Mouse (Mus musculus): ENCODE data around the gene Gpd2. TPM values are rescaled to one million over a fixed set of nuclear protein-coding genes. Genes with fewer than 3 reads are reported as not detected.

Gene Gpd2
- polyA plus RNA-seq (2015; fragmentation: Nextera tagmentation; extraction: Ambion mirVana) = 20.3 and 22.1 TPM in 2 replicates

DNA sequence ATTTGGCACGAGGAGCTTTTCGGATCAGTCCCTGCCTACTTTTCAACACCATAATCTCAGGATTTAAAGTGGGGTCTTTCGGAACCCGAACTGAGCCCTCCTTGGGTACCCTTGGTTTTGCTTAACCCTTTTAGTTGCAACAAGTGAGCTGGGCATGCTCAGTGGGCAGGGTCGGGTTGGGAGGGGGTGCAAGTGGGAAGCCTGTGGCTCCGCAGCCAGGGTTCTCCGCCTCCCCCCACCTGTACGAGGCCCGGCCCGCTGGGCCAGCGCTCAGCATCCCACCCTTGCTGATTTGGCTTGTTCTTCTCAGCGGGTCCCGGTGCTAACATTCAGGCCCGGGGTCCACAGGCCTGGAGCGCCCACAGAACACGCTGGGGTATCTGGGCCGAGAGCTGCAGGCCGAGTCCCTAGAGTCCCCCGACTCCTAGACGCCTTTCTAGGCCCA lies at the start of gene Gpd2:
TSS of gene Gpd2 (plus strand) at position 161 of the 445 bp plus-strand sequence.
- H3K4me3 ChIP-seq = peak within 1 kb of the TSS; percentile 79
- no peaks in the 10 kb centered on the region for H3K9me3 ChIP-seq (replicated peaks)
- peak within 1 kb of the TSS; percentile 21; the same call in 1 of the 2 replicates for H3K27ac ChIP-seq
- no peaks in the 10 kb centered on the region for H3K27me3 ChIP-seq
- H3K4me1 ChIP-seq = peaks cover 17% of the 10 kb centered on the region
- H3K9ac ChIP-seq = peak within 1 kb of the TSS; percentile 81
- ATAC-seq = peak; percentile 80
- H3K36me3 ChIP-seq (ENCODE audit: poor library complexity, severe bottlenecking) = no peaks in the 10 kb centered on the region
- 6% methylated on average over 19 of the region's 20 CpGs for WGBS
- H3K4me2 ChIP-seq = peak within 1 kb of the TSS; percentile 92

DNA sequence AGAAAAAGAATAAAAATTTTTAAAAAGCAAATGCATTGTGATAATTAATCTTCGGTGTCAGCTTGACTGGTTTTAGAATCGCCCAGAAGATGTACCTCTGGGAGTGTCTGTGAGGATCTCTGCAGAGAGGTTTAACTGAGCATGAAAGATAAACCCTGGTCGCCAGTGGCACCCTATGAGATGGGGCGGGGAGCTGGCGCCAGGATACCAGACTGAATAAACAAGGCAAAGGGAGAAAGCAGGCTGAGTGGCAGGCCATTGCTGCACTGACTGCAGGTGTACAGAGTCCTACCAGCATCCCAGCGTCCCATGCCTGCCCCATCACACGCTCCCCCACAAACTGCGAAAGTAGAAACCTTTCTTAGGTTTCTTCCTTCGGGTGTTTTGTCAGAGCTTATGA lies 49.2 kb upstream of the Gpd2 start:
- H3K9me3 ChIP-seq (replicated peaks) = 0 out of 2 replicates have a peak, but pooled peaks cover 10% of the 10 kb centered on the region
- no peaks in the 10 kb centered on the region for H3K4me1 ChIP-seq
- H3K27me3 ChIP-seq = no peaks in the 10 kb centered on the region
- WGBS = 56% methylated on average over 9 of the region's 9 CpGs
- H3K36me3 ChIP-seq (ENCODE audit: poor library complexity, severe bottlenecking) = no peaks in the 10 kb centered on the region
- H3K4me3 ChIP-seq = no peak overlapping the region
- no peak overlapping the region for H3K27ac ChIP-seq
- no peak overlapping the region for H3K9ac ChIP-seq
- H3K4me2 ChIP-seq = no peak overlapping the region
- ATAC-seq = no peak

DNA sequence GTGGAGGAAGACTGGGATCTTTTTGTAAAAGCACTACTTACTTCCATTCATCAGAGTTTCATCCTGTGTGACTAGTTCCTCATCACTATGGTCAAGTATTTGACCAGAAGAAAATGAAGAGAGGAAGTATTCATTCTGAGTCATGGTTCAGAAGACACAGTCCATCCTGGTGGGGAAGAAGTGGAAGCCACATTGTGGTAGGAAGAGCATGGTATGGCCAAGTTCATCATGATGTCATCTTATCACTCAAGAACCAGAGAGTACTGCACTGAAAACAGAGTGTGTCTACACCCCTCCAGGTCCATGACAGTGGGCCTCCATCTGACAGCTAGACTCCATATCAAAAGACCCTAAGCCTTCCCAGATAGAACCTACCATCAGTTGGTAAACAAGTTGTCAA lies 46.6 kb upstream of the Gpd2 start:
- Histone ChIP-seq H3K4me1 (no peaks in the 10 kb centered on the region), H3K4me2 (no peak overlapping the region), H3K9me3 (replicated peaks) (0 out of 2 replicates have a peak, but pooled peaks cover 10% of the 10 kb centered on the region), H3K4me3 (no peak overlapping the region), H3K36me3 (ENCODE audit: poor library complexity, severe bottlenecking) (no peaks in the 10 kb centered on the region), H3K27ac (no peak overlapping the region), H3K27me3 (no peaks in the 10 kb centered on the region), H3K9ac (no peak overlapping the region)
- no peak for ATAC-seq

DNA sequence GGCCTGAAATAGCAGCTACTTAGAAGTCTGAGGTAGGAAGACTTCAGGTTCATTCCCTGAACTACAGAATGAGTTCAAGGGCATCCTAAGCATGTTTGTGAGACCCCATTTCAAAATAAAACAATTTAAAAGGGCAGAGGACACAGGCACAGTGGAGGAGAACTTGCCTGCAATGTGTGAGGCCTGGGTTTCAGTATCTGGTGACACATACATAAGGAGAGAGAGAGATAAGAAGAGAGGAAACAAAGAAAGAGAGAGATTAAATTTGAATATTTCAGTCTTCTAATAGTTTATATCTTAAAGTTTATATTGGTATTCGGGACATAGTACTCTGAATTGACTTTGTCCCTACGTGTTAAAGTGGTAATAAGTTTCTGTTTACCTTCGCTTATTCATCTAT lies 38.4 kb upstream of the Gpd2 start:
- H3K4me1 ChIP-seq = no peaks in the 10 kb centered on the region
- no peaks in the 10 kb centered on the region for H3K36me3 ChIP-seq (ENCODE audit: poor library complexity, severe bottlenecking)
- H3K27ac ChIP-seq = no peak overlapping the region
- no peak overlapping the region for H3K4me3 ChIP-seq
- H3K9me3 ChIP-seq (replicated peaks) = no peaks in the 10 kb centered on the region
- no peak for ATAC-seq
- WGBS = 91% methylated on average over 3 of the region's 3 CpGs
- H3K27me3 ChIP-seq = no peaks in the 10 kb centered on the region
- no peak overlapping the region for H3K9ac ChIP-seq
- no peak overlapping the region for H3K4me2 ChIP-seq

DNA sequence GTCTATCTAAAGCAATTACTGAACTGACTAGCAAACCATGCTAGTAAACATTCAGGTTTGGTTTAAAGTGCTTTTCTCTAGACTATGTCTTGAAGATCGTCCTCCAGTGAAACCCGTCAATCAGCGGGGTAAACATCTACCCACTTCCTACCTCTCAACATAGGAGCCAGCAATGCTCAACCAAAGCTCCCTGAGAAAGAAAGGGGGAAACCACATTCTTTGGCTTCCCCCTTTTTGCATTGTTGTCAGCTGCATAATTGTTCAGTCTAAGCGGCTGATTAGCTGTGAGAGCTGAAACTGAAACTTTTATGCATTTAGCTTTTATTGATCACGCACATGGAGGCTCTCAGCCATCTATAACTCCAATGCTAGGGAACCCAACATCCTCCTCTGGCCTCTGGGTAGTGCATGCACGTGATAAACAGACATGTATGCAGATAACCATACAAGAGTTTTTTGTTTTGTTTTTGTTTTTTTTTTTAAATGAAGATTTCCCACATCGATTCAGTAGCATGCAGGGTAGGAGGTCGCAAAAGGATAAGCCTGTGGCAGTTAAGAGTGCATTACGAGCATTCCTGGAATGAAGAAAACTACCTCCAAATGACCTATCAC lies 28.9 kb upstream of the Gpd2 start:
- no peak overlapping the region for H3K9ac ChIP-seq
- no peak overlapping the region for H3K27ac ChIP-seq
- 0 out of 2 replicates have a peak, but pooled peaks cover 4% of the 10 kb centered on the region for H3K4me1 ChIP-seq
- no peak overlapping the region for H3K4me3 ChIP-seq
- WGBS = 84% methylated on average over 9 of the region's 9 CpGs
- H3K36me3 ChIP-seq (ENCODE audit: poor library complexity, severe bottlenecking) = no peaks in the 10 kb centered on the region
- H3K27me3 ChIP-seq = no peaks in the 10 kb centered on the region
- no peak for ATAC-seq
- no peaks in the 10 kb centered on the region; the same call in 1 of the 2 replicates for H3K9me3 ChIP-seq (replicated peaks)
- H3K4me2 ChIP-seq = no peak overlapping the region

DNA sequence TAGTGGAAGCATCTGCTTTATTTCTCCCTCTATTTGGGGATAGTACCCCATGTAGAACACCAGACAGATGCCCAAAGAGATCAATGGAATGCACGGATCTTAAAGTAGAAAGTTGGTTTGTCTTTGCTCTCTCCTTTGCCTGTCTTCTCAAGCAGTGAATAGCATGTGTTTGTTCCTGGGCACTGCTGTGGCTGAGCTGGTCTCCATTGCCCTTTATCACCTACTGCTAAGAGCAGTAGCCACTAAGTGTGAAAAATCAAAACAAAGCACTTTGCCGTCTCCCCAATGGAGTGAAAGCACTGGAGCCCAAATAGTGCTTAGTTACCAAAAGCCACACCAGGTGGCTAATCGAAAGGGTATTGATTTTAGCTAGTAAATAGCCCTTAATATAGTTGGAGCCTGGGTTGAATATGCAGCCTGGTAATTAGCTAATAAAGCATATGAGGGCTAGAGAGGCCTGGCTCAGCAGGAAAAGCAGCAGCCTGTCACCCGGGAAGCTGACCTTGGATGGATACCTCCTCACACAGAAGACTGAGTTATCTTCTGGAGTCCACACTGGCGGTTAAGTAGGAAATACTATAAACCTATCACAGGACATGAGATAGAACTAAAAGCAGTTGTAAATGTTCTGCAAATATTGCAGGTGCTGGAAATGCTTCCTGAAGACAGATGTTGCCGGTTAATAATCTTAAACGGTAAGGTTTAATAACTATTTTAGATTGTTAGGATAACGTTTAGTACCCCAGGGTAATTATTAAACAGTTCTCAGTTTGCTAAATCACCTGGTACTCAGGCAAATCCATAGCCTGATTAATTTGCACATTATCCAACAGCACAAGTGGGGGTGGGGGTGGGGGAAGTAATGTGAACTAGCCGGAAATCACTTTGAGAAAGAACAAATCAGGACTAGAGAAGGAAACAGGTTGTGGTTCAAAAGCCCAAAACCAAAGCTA lies 26.1 kb upstream of the Gpd2 start:
- Histone ChIP-seq H3K9me3 (replicated peaks) (peaks cover 5% of the 10 kb centered on the region; the same call in 1 of the 2 replicates), H3K4me1 (0 out of 2 replicates have a peak, but pooled peaks cover 4% of the 10 kb centered on the region), H3K4me3 (no peak overlapping the region), H3K27me3 (no peaks in the 10 kb centered on the region), H3K36me3 (ENCODE audit: poor library complexity, severe bottlenecking) (no peaks in the 10 kb centered on the region), H3K9ac (no peak overlapping the region), H3K27ac (no peak overlapping the region), H3K4me2 (no peak overlapping the region)
- WGBS = 54% methylated on average over 9 of the region's 9 CpGs
- no peak for ATAC-seq

DNA sequence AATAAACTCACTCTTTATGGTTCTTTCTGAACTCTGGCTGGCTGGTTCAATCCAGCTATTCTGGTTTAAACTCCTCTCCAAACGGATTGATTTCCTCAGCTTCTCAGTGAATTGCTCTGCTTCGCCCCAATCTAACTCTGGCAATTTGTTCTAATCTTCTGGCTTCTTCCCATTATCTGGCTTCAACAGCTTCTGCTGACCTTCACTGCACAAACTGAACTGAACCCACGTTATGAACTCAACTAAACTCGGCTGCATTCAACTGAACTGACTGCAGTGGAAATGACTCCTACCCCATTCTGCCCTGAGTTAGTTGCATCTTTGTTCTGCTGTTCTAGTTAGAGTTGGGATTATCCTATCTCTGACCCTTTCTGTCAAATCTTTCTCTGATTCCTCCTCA lies 24.1 kb upstream of the Gpd2 start:
- no peaks in the 10 kb centered on the region for H3K27me3 ChIP-seq
- H3K9me3 ChIP-seq (replicated peaks) = peaks cover 5% of the 10 kb centered on the region; the same call in 1 of the 2 replicates
- H3K4me2 ChIP-seq = no peak overlapping the region
- H3K4me1 ChIP-seq = 0 out of 2 replicates have a peak, but pooled peaks cover 4% of the 10 kb centered on the region
- no peak overlapping the region for H3K27ac ChIP-seq
- no peak overlapping the region for H3K4me3 ChIP-seq
- 87% methylated on average over 4 of the region's 4 CpGs for WGBS
- no peak for ATAC-seq
- no peaks in the 10 kb centered on the region for H3K36me3 ChIP-seq (ENCODE audit: poor library complexity, severe bottlenecking)
- no peak overlapping the region for H3K9ac ChIP-seq

DNA sequence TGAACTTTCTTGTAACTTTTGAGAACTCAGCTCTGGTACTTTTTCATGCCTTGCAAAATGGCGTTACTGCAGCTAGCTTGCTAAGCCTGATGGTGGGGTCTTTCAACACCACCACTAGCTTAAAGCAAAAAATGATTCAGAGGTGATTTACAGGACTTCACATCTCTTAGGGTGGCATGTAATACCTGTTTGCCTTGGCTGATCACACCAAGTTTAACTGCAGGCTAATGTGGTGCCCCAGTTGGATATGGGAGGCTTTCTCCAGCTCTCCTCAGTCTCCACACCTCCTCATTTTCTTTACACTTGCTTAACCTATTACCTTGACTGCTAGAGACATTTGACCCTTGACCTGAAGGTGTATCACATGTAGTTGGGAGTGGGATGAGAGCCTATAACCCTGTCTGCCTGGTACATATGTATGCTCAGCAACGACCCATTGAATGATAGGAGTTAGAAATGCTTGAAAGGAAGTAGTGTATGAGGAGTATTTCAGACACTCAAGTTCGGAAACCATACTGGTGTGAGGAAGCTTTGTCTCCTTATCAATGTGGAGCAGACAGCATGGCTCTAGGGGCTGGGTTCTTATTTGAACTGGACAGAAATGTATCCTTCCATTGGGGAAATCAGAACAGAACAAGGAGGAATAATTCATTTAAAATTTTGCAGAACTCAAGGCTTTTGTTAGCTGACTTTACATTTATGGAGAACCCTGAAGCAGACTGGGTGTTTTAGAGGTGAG lies 14.0 kb upstream of the Gpd2 start:
- ATAC-seq = 0 out of 2 replicates have a peak, but pooled peaks have one; percentile 45
- Histone ChIP-seq H3K27ac (no peak overlapping the region), H3K27me3 (0 out of 2 replicates have a peak, but pooled peaks cover 7% of the 10 kb centered on the region), H3K4me3 (no peak overlapping the region), H3K36me3 (ENCODE audit: poor library complexity, severe bottlenecking) (no peaks in the 10 kb centered on the region), H3K9me3 (replicated peaks) (no peaks in the 10 kb centered on the region), H3K4me2 (no peak overlapping the region), H3K9ac (no peak overlapping the region), H3K4me1 (peaks cover 6% of the 10 kb centered on the region)
- 88% methylated on average over 3 of the region's 3 CpGs for WGBS

DNA sequence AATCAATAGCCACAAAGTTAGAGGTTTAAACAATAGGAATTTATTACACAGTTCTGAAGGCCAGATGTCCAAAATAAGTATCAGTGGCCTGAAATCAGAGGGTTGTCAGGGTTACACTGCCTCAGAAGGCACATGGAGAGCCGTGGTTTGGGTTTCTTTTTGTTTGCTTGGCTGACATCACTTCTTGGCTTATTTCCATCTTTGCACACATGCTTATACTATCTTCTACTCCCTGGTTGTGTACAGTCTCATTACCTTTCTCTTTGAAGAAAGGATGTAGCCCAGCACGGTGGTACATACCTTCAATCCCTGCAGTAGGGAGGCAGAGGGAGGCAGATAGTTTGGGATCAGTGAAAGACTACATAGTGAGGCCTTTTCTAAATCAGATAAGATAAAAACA lies 12.2 kb upstream of the Gpd2 start:
- Histone ChIP-seq H3K9me3 (replicated peaks) (no peaks in the 10 kb centered on the region), H3K4me2 (peak overlapping the region; percentile 10; the same call in 1 of the 2 replicates), H3K4me1 (peaks cover 6% of the 10 kb centered on the region), H3K27me3 (0 out of 2 replicates have a peak, but pooled peaks cover 7% of the 10 kb centered on the region), H3K36me3 (ENCODE audit: poor library complexity, severe bottlenecking) (no peaks in the 10 kb centered on the region), H3K27ac (no peak overlapping the region; the same call in 1 of the 2 replicates), H3K4me3 (no peak overlapping the region), H3K9ac (no peak overlapping the region)
- WGBS = 38% methylated on average over 2 of the region's 2 CpGs
- ATAC-seq = peak; percentile 70

DNA sequence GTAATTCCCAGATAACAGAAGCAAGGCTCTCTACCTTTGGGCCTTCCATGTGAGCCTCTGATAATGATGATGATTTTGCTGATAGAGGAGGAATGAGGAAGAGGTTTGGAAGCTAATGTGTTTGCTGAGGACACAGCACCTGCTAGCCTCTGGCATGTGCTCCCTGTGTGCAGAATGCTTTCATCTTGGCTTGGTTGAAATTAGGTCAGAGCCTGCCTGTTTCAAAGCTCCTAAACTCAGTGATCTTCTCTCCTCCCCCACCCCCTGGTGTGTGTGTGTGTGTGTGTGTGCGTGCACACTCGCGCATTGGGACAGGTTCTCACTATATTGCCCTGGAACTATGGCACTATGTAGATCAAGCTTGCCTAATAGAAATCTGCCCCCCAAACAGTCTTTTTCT lies 10.0 kb upstream of the Gpd2 start:
- 90% methylated on average over 3 of the region's 3 CpGs for WGBS
- no peak for ATAC-seq
- 0 out of 2 replicates have a peak, but pooled peaks cover 7% of the 10 kb centered on the region for H3K27me3 ChIP-seq

DNA sequence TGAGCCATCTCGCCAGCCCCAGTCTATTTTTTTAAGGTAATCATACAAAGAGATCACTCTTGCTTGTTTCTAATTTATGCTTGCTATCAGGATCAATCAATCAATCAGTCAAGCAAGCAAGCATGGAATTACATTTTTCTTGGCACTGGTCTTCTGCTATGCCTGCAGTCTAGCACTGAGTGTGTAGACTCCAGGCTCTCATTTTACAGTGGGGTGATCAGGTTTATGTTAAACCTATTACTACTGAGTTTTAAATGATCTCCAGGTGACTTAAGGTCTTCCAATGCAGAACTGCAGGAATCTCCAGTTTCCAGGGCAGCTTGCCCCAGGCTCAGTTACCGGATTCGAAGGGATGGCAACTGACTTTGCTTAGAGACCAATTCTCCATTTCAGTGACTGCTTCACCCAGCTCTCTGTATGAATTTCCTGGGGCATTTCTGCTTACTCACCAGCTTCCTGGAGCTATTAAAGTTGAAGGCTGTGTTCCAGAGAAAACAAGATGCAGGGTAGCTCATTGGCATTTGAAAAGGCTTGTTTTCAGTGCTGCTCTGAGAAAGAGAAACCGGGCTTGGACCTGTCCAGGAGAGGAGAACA lies 7.7 kb upstream of the Gpd2 start:
- Histone ChIP-seq H3K9ac (no peak overlapping the region), H3K4me2 (no peak overlapping the region), H3K4me1 (peaks cover 6% of the 10 kb centered on the region), H3K4me3 (no peak overlapping the region), H3K36me3 (ENCODE audit: poor library complexity, severe bottlenecking) (no peaks in the 10 kb centered on the region), H3K27ac (no peak overlapping the region), H3K27me3 (no peaks in the 10 kb centered on the region), H3K9me3 (replicated peaks) (no peaks in the 10 kb centered on the region)
- no peak for ATAC-seq
- 55% methylated on average over 4 of the region's 4 CpGs for WGBS

More for the DNA sequence above, 10.0 kb upstream of the Gpd2 start:
- Histone ChIP-seq H3K27ac (no peak overlapping the region), H3K4me2 (no peak overlapping the region), H3K9ac (no peak overlapping the region), H3K9me3 (replicated peaks) (no peaks in the 10 kb centered on the region), H3K36me3 (ENCODE audit: poor library complexity, severe bottlenecking) (no peaks in the 10 kb centered on the region), H3K4me1 (peaks cover 6% of the 10 kb centered on the region), H3K4me3 (no peak overlapping the region)
